Mouse (Mus musculus) activated CD4-positive, CD25-positive, alpha-beta regulatory T cell (primary cell): ENCODE data around the gene Fbxw19. TPM values are rescaled to one million over a fixed set of nuclear protein-coding genes. Genes with fewer than 3 reads are reported as not detected.

ENCODE experiments used
- polyA plus RNA-seq, 2 experiments: library from polyadenylated mRNA; unstranded; fragments of 100-300 nt; shearing (Covaris generic); gene quantifications; one replicate each; pipeline ENCODE4 v1.2.1; 2017

Fbxw19 gene
- not detected for polyA plus RNA-seq

DNA sequence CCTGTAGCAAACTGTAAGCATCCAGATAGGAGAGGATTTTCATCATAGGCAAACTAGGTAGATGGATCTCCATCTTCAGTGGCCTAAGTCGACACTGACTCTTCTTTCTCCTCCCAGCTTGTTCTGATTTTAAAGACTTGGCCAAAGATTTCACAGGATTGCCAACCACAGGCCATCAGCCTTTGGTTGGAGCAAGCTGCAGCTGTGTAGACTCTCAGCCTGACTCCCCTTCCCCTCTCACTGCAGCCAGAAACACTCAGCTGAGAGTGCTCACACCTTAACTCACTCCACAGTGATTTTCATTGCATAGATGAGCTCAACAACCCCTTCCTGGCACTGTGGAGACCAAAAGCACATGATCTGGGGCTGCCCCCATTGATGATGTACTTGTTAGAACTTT is at the start of gene Fbxw19:
Fbxw19 (minus strand) TSS at position 101 of the 400 bp plus-strand sequence.

GRCm38 (mm10) chr9:109449040-109449439 is 46.6 kb downstream of the Fbxw19 start, which contains the start of gene Fbxw16:
Fbxw16 (minus strand) TSS chr9:109449140.

Other genes starting within 250 kb of the Fbxw19 start
- under 1 TPM in 1 of 2 experiments, not detected in 1; 0.23 TPM for gene Fbxw14, start 208.2 kb downstream of the Fbxw19 start, polyA plus RNA-seq
- under 1 TPM in 1 of 2 experiments, not detected in 1; 0.16 TPM for gene Fbxw28, start 156.2 kb downstream of the Fbxw19 start, polyA plus RNA-seq
- under 1 TPM in 1 of 2 experiments, not detected in 1; 0.14 TPM for gene Fbxw22, start 91.6 kb downstream of the Fbxw19 start, polyA plus RNA-seq
- gene Fbxw16, start 46.7 kb downstream of the Fbxw19 start, polyA plus RNA-seq = under 1 TPM in 1 of 2 experiments, not detected in 1; 0.10 TPM
- gene Fbxw15, start 72.4 kb upstream of the Fbxw19 start, polyA plus RNA-seq = not detected
- not detected for gene Fbxw24, start 130.2 kb upstream of the Fbxw19 start, polyA plus RNA-seq
- gene Fbxw25, start 168.8 kb upstream of the Fbxw19 start, polyA plus RNA-seq = not detected
- gene Fbxw18, start 206.8 kb upstream of the Fbxw19 start, polyA plus RNA-seq = not detected